20 mouse cellular contexts compared by ENCODE assay signal in the genomic region with DNA sequence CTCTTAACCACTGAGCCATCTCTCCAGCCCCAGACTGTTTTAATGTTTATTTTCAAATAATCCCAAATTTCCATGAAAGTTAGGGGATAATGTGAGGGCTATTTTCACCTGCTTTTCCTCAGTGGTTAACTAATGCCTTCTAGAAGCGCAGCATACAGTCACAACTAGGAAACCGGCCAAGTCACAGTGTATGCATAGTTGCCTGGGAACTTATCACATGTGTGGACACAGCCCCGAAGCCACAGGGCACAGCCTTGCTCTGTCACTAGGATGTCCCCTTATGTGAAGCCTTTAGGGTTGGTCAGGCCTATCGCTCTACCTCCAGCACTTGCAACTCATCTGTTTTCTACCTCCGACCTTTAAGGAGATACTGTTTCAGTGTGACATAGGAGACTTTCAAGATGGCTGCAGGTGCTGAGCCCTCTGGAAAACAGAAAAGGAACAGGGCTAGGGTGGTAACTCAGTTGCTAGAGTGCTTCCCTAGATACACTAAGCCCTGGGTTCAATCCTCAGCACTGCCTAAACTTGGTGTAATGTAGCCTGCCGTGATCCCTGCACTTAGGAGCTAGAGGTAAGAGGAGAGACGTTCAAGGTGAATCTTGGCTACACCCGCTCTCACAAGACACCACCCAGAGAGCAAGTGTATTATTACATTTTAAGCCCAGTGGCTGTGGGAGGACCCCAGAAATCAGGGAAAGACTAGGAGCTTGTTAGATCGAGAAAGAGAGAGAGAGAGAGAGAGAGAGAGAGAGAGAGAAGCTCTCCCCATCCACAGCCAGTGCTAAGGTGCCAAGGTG. TPM values are rescaled to one million over a fixed set of nuclear protein-coding genes. Genes with fewer than 3 reads are reported as not detected.
DNase-seq lines count a peak whose midpoint lies in the region; ATAC-seq and TF ChIP-seq lines count a peak whose summit lies in the region.
"Had no signal": no experiment of that assay in that cellular context is flagged by ENCODE, and none has a peak within 500 bp of the region (broad histone marks: within the 10 kb centered on the region; RNA-seq: fewer than 3 reads in every experiment).

No protein-coding gene starts in this region.

- H3K4me3 ChIP-seq in heart, postnatal 0 days (ENCODE audit: low read depth, low read length), result no peak overlapping the region
- H3K4me3 ChIP-seq in heart, embryonic 10.5 days, result no peak overlapping the region
- H3K4me3 ChIP-seq in lung, postnatal 0 days (ENCODE audit: low read depth, low read length), result no peak overlapping the region
- no peak overlapping the region for H3K4me3 ChIP-seq in forebrain, embryonic 11.5 days (ENCODE audit: low read depth, low read length)
- H3K4me3 ChIP-seq: erythroblast, embryonic 14.5 days; forebrain, embryonic 12.5 days; heart, embryonic 15.5 days; limb, embryonic 10.5 days; limb, embryonic 15.5 days; liver, embryonic 13.5 days; midbrain, embryonic 12.5 days; neural tube, embryonic 13.5 days had no signal

- no peak overlapping the region for H3K4me2 ChIP-seq in heart, postnatal 0 days (ENCODE audit: low read depth, low read length)
- no peak overlapping the region for H3K4me2 ChIP-seq in lung, postnatal 0 days (replicated peaks; ENCODE audit: low read depth, low read length)
- H3K4me2 ChIP-seq in forebrain, embryonic 11.5 days (ENCODE audit: low read depth, low read length, severe bottlenecking), result no peak overlapping the region
- H3K4me2 ChIP-seq: forebrain, embryonic 12.5 days; heart, embryonic 15.5 days; limb, embryonic 15.5 days; liver, embryonic 13.5 days; lung, embryonic 14.5 days; midbrain, embryonic 12.5 days; neural tube, embryonic 13.5 days had no signal

- H3K27me3 ChIP-seq in heart, postnatal 0 days (ENCODE audit: control insufficient read depth, insufficient read depth, low read length), result no peaks in the 10 kb centered on the region
- H3K27me3 ChIP-seq in heart, embryonic 10.5 days (ENCODE audit: insufficient read depth, poor library complexity, severe bottlenecking), result no peaks in the 10 kb centered on the region
- no peaks in the 10 kb centered on the region for H3K27me3 ChIP-seq in lung, postnatal 0 days (replicated peaks; ENCODE audit: insufficient read depth, low read length)
- H3K27me3 ChIP-seq in forebrain, embryonic 11.5 days (ENCODE audit: control insufficient read depth, insufficient read depth, low read length), result no peaks in the 10 kb centered on the region
- H3K27me3 ChIP-seq: forebrain, embryonic 12.5 days; heart, embryonic 15.5 days; limb, embryonic 15.5 days; liver, embryonic 13.5 days; midbrain, embryonic 12.5 days; neural tube, embryonic 13.5 days had no signal

- H3K9me3 ChIP-seq in heart, postnatal 0 days (replicated peaks; ENCODE audit: control insufficient read depth, low read length), result no peaks in the 10 kb centered on the region
- no peaks in the 10 kb centered on the region for H3K9me3 ChIP-seq in heart, embryonic 10.5 days
- no peaks in the 10 kb centered on the region for H3K9me3 ChIP-seq in lung, postnatal 0 days (ENCODE audit: low read length)
- H3K9me3 ChIP-seq in forebrain, embryonic 11.5 days (ENCODE audit: control insufficient read depth, low read length), result no peaks in the 10 kb centered on the region
- H3K9me3 ChIP-seq: forebrain, embryonic 12.5 days; G1E; heart, embryonic 15.5 days; limb, embryonic 10.5 days; limb, embryonic 15.5 days; liver, embryonic 13.5 days; midbrain, embryonic 12.5 days; neural tube, embryonic 13.5 days had no signal

- no peaks in the 10 kb centered on the region for H3K36me3 ChIP-seq in heart, postnatal 0 days (replicated peaks; ENCODE audit: control insufficient read depth, insufficient read depth, low read length)
- H3K36me3 ChIP-seq in heart, embryonic 10.5 days, result no peaks in the 10 kb centered on the region
- no peaks in the 10 kb centered on the region for H3K36me3 ChIP-seq in lung, postnatal 0 days (ENCODE audit: insufficient read depth, low read length)
- H3K36me3 ChIP-seq in forebrain, embryonic 11.5 days (ENCODE audit: control insufficient read depth, insufficient read depth, low read length), result no peaks in the 10 kb centered on the region
- H3K36me3 ChIP-seq: forebrain, embryonic 12.5 days; G1E; heart, embryonic 15.5 days; limb, embryonic 10.5 days; limb, embryonic 15.5 days; liver, embryonic 13.5 days; midbrain, embryonic 12.5 days; neural tube, embryonic 13.5 days had no signal

- no peak overlapping the region for H3K9ac ChIP-seq in heart, postnatal 0 days (replicated peaks; ENCODE audit: low read depth, low read length)
- H3K9ac ChIP-seq in lung, postnatal 0 days (replicated peaks; ENCODE audit: low read depth), result no peak overlapping the region
- H3K9ac ChIP-seq in forebrain, embryonic 11.5 days (ENCODE audit: low read length), result no peak overlapping the region
- H3K9ac ChIP-seq: forebrain, embryonic 12.5 days; forebrain, postnatal 0 days; heart, embryonic 15.5 days; limb, embryonic 15.5 days; liver, embryonic 13.5 days; lung, embryonic 14.5 days; midbrain, embryonic 12.5 days; neural tube, embryonic 13.5 days had no signal

- no peak overlapping the region for H3K27ac ChIP-seq in heart, postnatal 0 days (ENCODE audit: low read depth)
- no peak overlapping the region for H3K27ac ChIP-seq in heart, embryonic 10.5 days
- H3K27ac ChIP-seq in lung, postnatal 0 days (ENCODE audit: low read length), result no peak overlapping the region
- H3K27ac ChIP-seq in forebrain, embryonic 11.5 days (ENCODE audit: low read depth, low read length), result no peak overlapping the region
- H3K27ac ChIP-seq: forebrain, embryonic 12.5 days; heart, embryonic 15.5 days; kidney, postnatal 0 days; limb, embryonic 10.5 days; limb, embryonic 15.5 days; liver, embryonic 13.5 days; midbrain, embryonic 12.5 days; neural tube, embryonic 13.5 days had no signal

- TF ChIP-seq EP300 in heart, postnatal 0 days (IDR thresholded peaks at IDR 0.05; ENCODE audit: low read depth), result no peak
- TF ChIP-seq EP300 in lung, postnatal 0 days (IDR thresholded peaks at IDR 0.05), result no peak

- WGBS in heart, postnatal 0 days, result 59% methylated on average over 9 of the region's 9 CpGs
- WGBS in heart, embryonic 10.5 days, result 80% methylated on average over 9 of the region's 9 CpGs
- 76% methylated on average over 9 of the region's 9 CpGs for WGBS in lung, postnatal 0 days
- WGBS in forebrain, embryonic 11.5 days, result 87% methylated on average over 9 of the region's 9 CpGs

- H3K4me1 ChIP-seq in heart, postnatal 0 days (ENCODE audit: control insufficient read depth, insufficient read depth), result peaks cover 3% of the 10 kb centered on the region; the same call in 1 of the 2 replicates
- no peaks in the 10 kb centered on the region for H3K4me1 ChIP-seq in heart, embryonic 10.5 days
- H3K4me1 ChIP-seq in lung, postnatal 0 days (ENCODE audit: insufficient read depth, low read depth, low read length), result no peaks in the 10 kb centered on the region
- H3K4me1 ChIP-seq in forebrain, embryonic 11.5 days (replicated peaks; ENCODE audit: control insufficient read depth, insufficient read depth, low read length), result no peaks in the 10 kb centered on the region
- H3K4me1 ChIP-seq: forebrain, embryonic 12.5 days; heart, embryonic 15.5 days; limb, embryonic 10.5 days; limb, embryonic 15.5 days; midbrain, embryonic 12.5 days; neural tube, embryonic 13.5 days had no signal

- peak; percentile 53; the same call in 1 of the 2 replicates for ATAC-seq in heart, postnatal 0 days (ENCODE audit: insufficient read depth, low read depth)
- ATAC-seq in lung, postnatal 0 days, result no peak
- ATAC-seq in forebrain, embryonic 11.5 days (replicated peaks; ENCODE audit: low FRiP score), result no peak
- ATAC-seq: hindbrain, embryonic 16.5 days had no signal

- TF ChIP-seq CTCF in heart, postnatal 0 days (IDR thresholded peaks at IDR 0.05; ENCODE audit: low read depth), result no peak
- no peak for TF ChIP-seq CTCF in lung, postnatal 0 days (IDR thresholded peaks at IDR 0.05)

- no peak for DNase-seq in heart, postnatal 0 days (ENCODE audit: low spot score)
- no peak for DNase-seq in heart, embryonic 10.5 days (ENCODE audit: low spot score)
- DNase-seq in lung, postnatal 10 days, result peak; percentile 26
- no peak for DNase-seq in lung, postnatal 0 days (ENCODE audit: low spot score)
- DNase-seq in ES-CJ7 (ENCODE audit: low read depth, low spot score), result peak; percentile 58
- peak; percentile 26 for DNase-seq in lung, postnatal 25 days (ENCODE audit: low spot score)
- no peak for DNase-seq in forebrain, embryonic 11.5 days (ENCODE audit: low spot score)

RNA-seq across cellular contexts. Expression of a gene that starts 8.2 kb away (rescaled TPM):
- 14.7 and 34.4 TPM in 2 replicates for total RNA-seq in heart, postnatal 0 days (2014; rRNA removed; ENCODE audit: low replicate concordance)
- polyA plus RNA-seq in heart, postnatal 0 days (2015; fragmentation: Nextera tagmentation; extraction: Ambion mirVana), result 11.1 and 11.7 TPM in 2 replicates
- 20.1 and 27.7 TPM in 2 replicates for polyA plus RNA-seq in heart, embryonic 10.5 days (2016; fragmentation: Nextera tagmentation; extraction: Ambion mirVana)
- 10.0 and 10.7 TPM in 2 replicates for polyA plus RNA-seq in lung, postnatal 0 days (2015; fragmentation: Nextera tagmentation; extraction: Ambion mirVana)
- polyA plus RNA-seq in forebrain, embryonic 11.5 days (2014; fragmentation: Nextera tagmentation; extraction: Ambion mirVana), result 25.7 and 35.4 TPM in 2 replicates

RNA-seq across cellular contexts. Expression of a gene that starts 48.0 kb away (rescaled TPM):
- 10.2 and 16.7 TPM in 2 replicates for total RNA-seq in heart, postnatal 0 days (2014; rRNA removed; ENCODE audit: low replicate concordance)
- polyA plus RNA-seq in heart, postnatal 0 days (2015; fragmentation: Nextera tagmentation; extraction: Ambion mirVana), result 6.4 TPM in 2 replicates
- polyA plus RNA-seq in heart, embryonic 10.5 days (2016; fragmentation: Nextera tagmentation; extraction: Ambion mirVana), result 7.5 and 11.6 TPM in 2 replicates
- 14.5 and 18.0 TPM in 2 replicates for polyA plus RNA-seq in lung, postnatal 0 days (2015; fragmentation: Nextera tagmentation; extraction: Ambion mirVana)
- 6.5 and 7.0 TPM in 2 replicates for polyA plus RNA-seq in forebrain, embryonic 11.5 days (2014; fragmentation: Nextera tagmentation; extraction: Ambion mirVana)

RNA-seq across cellular contexts. Expression of a gene that starts 50.6 kb away (rescaled TPM):
- total RNA-seq in heart, postnatal 0 days (2014; rRNA removed; ENCODE audit: low replicate concordance), result 9.0 and 31.3 TPM in 2 replicates
- polyA plus RNA-seq in heart, postnatal 0 days (2015; fragmentation: Nextera tagmentation; extraction: Ambion mirVana), result 9.1 and 10.7 TPM in 2 replicates
- 17.1 and 26.0 TPM in 2 replicates for polyA plus RNA-seq in heart, embryonic 10.5 days (2016; fragmentation: Nextera tagmentation; extraction: Ambion mirVana)
- 25.1 and 31.0 TPM in 2 replicates for polyA plus RNA-seq in lung, postnatal 0 days (2015; fragmentation: Nextera tagmentation; extraction: Ambion mirVana)
- 26.6 and 30.4 TPM in 2 replicates for polyA plus RNA-seq in forebrain, embryonic 11.5 days (2014; fragmentation: Nextera tagmentation; extraction: Ambion mirVana)

Comparison
In these comparisons a context has a peak if more than half of its experiments do, and no peak if none do; other contexts are left out.
1. DNase-seq: peak in lung, postnatal 10 days (single experiment), ES-CJ7 (single experiment) and lung, postnatal 25 days (single experiment); none in heart, postnatal 0 days (single experiment), heart, embryonic 10.5 days (single experiment), lung, postnatal 0 days (single experiment) and forebrain, embryonic 11.5 days (single experiment).